Mouse (Mus musculus) layer of hippocampus, adult 18-20 months (tissue): ENCODE results near the gene Akap6. TPM values are rescaled to one million over a fixed set of nuclear protein-coding genes. Genes with fewer than 3 reads are reported as not detected.

Experiments used
- DNase-seq, 2 experiments: peaks; one replicate each; pipeline ENCODE4 v3.0.0; 2022; ENCODE audit warnings: low spot score in 2 of 2
- long read RNA-seq: library from polyadenylated mRNA; stranded (forward); transcript quantifications from one replicate; pipeline ENCODE4 v2.0.0, GENCODE M21; 2021
- total RNA-seq, 2 experiments: library from RNA; stranded (reverse); gene quantifications; 2 replicates each; pipeline ENCODE4 v1.2.3; 2021

Gene Akap6
- total RNA-seq, result 100 to 1,000 TPM; 130 TPM
- long read RNA-seq, full-length matches to known transcripts, result 20 of 52 reads
- long read RNA-seq, partial matches to known transcripts, result 23 of 52 reads
- long read RNA-seq, other reads (novel, unspliced or antisense), result 9 of 52 reads

- peak; percentile 69 to 94 for DNase-seq
Measured at GRCm38 (mm10) chr12:52699146-52699545, at the start of gene Akap6. Akap6 (plus strand) TSS chr12:52699383.

- DNase-seq, result no peak
Measured at GRCm38 (mm10) chr12:52662907-52663790, 36.0 kb upstream of the Akap6 start.

- no peak for DNase-seq
Measured at GRCm38 (mm10) chr12:52664944-52665343, 34.2 kb upstream of the Akap6 start.

GRCm38 (mm10) chr12:52671436-52671835 is 27.7 kb upstream of the Akap6 start:
- peak in 1 of 2 experiments; percentile 9 for DNase-seq

GRCm38 (mm10) chr12:52671943-52672342 is 27.2 kb upstream of the Akap6 start:
- DNase-seq, result no peak

GRCm38 (mm10) chr12:52673361-52673960 is 25.7 kb upstream of the Akap6 start:
- no peak for DNase-seq

- DNase-seq, result peak in 1 of 2 experiments; percentile 45
Measured at GRCm38 (mm10) chr12:52675010-52675409, 24.2 kb upstream of the Akap6 start.

- DNase-seq, result no peak
Measured at GRCm38 (mm10) chr12:52687355-52687754, 11.8 kb upstream of the Akap6 start.

- no peak for DNase-seq
Measured at GRCm38 (mm10) chr12:52688712-52689111, 10.5 kb upstream of the Akap6 start.

- no peak for DNase-seq
Measured at GRCm38 (mm10) chr12:52691552-52691951, 7.6 kb upstream of the Akap6 start.

- no peak for DNase-seq
Measured at GRCm38 (mm10) chr12:52692290-52692974, 6.8 kb upstream of the Akap6 start.

- DNase-seq, result no peak
Measured at GRCm38 (mm10) chr12:52697407-52698109, 1.6 kb upstream of the Akap6 start.

GRCm38 (mm10) chr12:52698276-52698930 is 780 bp upstream of the Akap6 start:
- DNase-seq, result no peak

- peak in 1 of 2 experiments; percentile 48 for DNase-seq
Measured at GRCm38 (mm10) chr12:52699961-52700696, 946 bp downstream of the Akap6 start.

GRCm38 (mm10) chr12:52700697-52701191 is 1.6 kb downstream of the Akap6 start:
- peak in 1 of 2 experiments; percentile 47 for DNase-seq

- peak in 1 of 2 experiments; percentile 27 for DNase-seq
Measured at GRCm38 (mm10) chr12:52701201-52701641, 2.0 kb downstream of the Akap6 start.

- DNase-seq, result no peak
Measured at GRCm38 (mm10) chr12:52702368-52702967, 3.3 kb downstream of the Akap6 start.

GRCm38 (mm10) chr12:52704081-52704480 is 4.9 kb downstream of the Akap6 start:
- DNase-seq, result no peak

- DNase-seq, result no peak
Measured at GRCm38 (mm10) chr12:52704810-52705209, 5.6 kb downstream of the Akap6 start.
